Mouse (Mus musculus) lung, adult 10 weeks (tissue): ENCODE results near the gene Tbc1d10b. TPM values are rescaled to one million over a fixed set of nuclear protein-coding genes. Genes with fewer than 3 reads are reported as not detected.

Experiments used
- polyA plus RNA-seq: library from polyadenylated mRNA; stranded (reverse); fragments of 350-450 nt; fragmentation: Illumina TruSeq; extraction: RNeasy Lipid Tissue Mini Kit (QIAGEN cat#74804); gene quantifications from one replicate; pipeline ENCODE4 v1.2.3, GENCODE M21; 2014; ENCODE audit warnings: low read depth, low replicate concordance; ENCODE audit not compliant: insufficient read depth

The Tbc1d10b gene
- 16.9 TPM for polyA plus RNA-seq

GRCm38 (mm10) chr7:127208295-127208552 is at the start of gene Tbc1d10b:
Gene Tbc1d10b, minus strand, starts transcription at chr7:127208468.

DNA sequence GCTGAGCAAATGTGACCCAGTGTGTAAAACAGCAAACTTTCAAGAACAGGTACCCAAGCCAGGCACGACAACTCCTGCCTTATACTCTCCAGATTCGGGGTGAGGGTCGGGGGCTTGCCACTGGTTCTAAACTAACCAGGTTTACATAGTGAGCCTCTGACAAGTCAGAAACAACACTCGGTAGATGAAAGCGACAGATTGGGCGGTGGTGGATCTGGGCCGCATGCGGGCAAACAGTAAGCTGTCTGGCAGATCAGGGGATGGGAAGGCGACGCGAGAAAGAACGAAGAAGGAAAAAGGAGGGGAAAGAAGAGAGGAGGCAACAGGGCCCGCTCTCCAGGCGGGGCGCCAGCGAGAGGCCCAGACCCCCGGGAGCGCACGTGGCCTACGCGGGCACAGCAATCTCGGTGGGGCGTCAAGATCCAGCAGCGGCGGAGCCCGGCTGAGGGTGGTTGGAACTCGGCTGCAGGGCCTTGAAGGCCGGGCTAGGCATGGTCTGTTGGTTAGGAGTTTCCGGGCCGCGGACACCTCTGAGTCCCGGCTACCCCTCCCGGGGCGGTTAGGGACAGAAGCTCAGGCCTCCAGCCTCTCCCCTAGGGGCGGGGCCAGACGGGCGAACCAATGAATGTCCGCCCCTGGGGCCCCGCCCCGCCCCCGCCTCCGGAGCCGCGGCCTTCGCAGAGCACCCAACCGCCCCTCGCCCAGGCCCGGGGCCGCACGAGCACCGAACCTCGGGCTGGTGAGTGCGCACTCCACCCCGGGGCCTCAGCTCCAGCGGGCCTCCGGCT is 35.8 kb upstream of the Tbc1d10b start, which contains the start of gene Zfp771:
Zfp771 (plus strand) TSS at position 405 of the 788 bp plus-strand sequence.

DNA sequence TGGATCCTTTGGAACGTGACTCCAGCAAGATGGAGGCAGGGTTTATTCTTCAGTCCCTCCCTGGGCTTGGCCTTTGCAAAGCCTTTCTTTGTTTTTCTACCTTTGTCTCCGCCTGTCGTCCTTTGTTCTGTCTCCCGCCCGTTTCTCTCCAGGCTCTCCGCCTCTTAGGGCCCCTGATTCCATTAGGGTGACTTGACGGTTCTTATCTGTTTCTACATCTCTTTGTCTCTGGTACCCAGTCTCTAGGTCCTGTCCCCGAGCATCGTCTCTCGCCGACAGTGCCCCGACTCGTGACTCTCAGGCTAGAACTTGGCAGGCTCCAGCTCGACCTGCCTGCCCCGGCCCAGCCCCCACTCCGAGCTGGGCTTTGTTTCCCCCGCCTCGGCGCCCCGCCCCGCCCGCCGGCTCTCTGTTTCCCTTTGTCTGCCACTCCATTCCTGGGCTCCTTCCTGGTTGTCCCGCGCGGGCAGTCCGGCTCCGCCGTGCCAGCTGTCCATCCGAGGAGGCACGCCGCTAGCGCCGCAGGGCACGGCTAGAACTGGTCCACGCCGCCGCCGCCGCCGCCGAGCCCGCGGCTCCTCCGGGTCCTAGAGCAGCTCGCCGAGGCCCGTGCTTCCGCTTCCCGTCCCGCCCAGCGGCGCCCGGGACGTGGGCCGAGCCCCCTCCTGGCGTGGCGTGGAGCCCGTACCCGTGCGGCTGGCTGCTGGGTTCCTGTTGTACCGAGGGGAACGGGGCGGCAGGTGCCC is 24.5 kb upstream of the Tbc1d10b start, which contains the start of the genes Zfp553 and Sept1:
Zfp553 (plus strand) TSS at position 440 of the 746 bp plus-strand sequence.
Sept1 (minus strand) TSS at position 509 of the 746 bp plus-strand sequence.

DNA sequence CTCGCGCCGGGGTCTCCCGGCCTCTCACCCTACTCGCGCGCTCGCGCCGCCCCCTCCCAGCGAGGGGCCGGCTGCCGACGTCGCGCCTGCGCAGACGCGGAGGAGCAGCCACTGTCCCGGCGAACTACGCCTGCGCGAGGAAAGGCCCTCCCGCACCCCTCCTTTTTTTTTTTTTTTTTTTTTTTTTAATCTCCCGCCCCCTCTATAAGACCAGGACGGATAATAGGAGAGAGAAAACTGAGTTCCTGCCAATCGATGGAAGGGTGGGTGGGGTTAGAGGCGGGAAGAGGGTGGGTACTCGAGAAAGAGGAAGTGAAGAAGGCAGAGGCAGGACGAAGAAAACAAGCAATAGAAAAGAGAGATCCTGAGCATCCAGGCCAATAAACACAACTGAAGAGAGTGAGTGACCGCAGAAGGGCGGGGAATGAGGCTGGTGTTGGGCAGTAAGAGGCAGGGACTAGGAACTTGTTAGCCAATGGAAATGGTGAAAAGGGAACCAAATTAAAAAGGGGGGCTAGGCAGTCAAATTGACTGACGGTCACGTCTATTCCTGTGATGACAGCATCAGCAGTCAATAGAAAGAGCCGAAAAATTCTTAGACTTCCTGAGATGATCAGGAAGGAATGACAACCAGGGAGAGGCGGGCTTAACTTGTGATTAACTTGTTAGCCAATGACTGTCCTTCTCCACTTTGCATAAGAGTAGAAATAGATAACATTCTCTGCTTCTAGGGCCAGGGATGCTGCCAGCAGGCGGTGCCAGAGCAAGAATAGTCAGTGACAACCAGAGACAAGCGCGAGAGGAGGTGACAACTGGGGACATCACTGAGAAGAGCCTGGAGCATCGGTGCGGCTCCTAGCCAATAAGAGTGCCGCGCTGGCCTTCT is 528 bp upstream of the Tbc1d10b start, which contains the start of gene Mylpf:
Mylpf (plus strand) TSS at position 338 of the 886 bp plus-strand sequence.

GRCm38 (mm10) chr7:127195544-127196295 is 12.5 kb downstream of the Tbc1d10b start, which contains the start of gene Cd2bp2:
Gene Cd2bp2, minus strand, starts transcription at chr7:127196050.

Other genes with a start within 250 kb of the Tbc1d10b start
- gene Cdipt, start 232.6 kb downstream of the Tbc1d10b start, polyA plus RNA-seq, result 102 TPM
- gene Cdiptos, start 232.4 kb downstream of the Tbc1d10b start, polyA plus RNA-seq, result 4.1 TPM
- gene Mvp, start 193.8 kb downstream of the Tbc1d10b start, polyA plus RNA-seq, result 46.3 TPM
- not detected for gene Pagr1b, start 192.0 kb downstream of the Tbc1d10b start, polyA plus RNA-seq
- 10.9 TPM for gene Pagr1a, start 191.1 kb downstream of the Tbc1d10b start, polyA plus RNA-seq
- 24.7 TPM for gene Gm42742, start 187.4 kb downstream of the Tbc1d10b start, polyA plus RNA-seq
- 0.74 TPM for gene Prrt2, start 187.3 kb downstream of the Tbc1d10b start, polyA plus RNA-seq
- 57.2 TPM for gene Maz, start 181.4 kb downstream of the Tbc1d10b start, polyA plus RNA-seq
- 0.95 TPM for gene Kif22, start 166.0 kb downstream of the Tbc1d10b start, polyA plus RNA-seq
- not detected for gene Zg16, start 121.1 kb downstream of the Tbc1d10b start, polyA plus RNA-seq
- gene AI467606, start 117.1 kb downstream of the Tbc1d10b start, polyA plus RNA-seq, result 23.2 TPM
- gene Qprt, start 86.2 kb downstream of the Tbc1d10b start, polyA plus RNA-seq, result 0.22 TPM
- 10.0 TPM for gene Spn, start 70.6 kb downstream of the Tbc1d10b start, polyA plus RNA-seq
- 33.6 TPM for gene Cd2bp2, start 12.4 kb downstream of the Tbc1d10b start, polyA plus RNA-seq
- gene Mylpf, start 422 bp upstream of the Tbc1d10b start, polyA plus RNA-seq, result 4.2 TPM
- 5.6 TPM for gene Zfp553, start 24.6 kb upstream of the Tbc1d10b start, polyA plus RNA-seq
- 23.5 TPM for gene Sept1, start 24.7 kb upstream of the Tbc1d10b start, polyA plus RNA-seq
- 10.4 TPM for gene Zfp771, start 35.8 kb upstream of the Tbc1d10b start, polyA plus RNA-seq
- 29.4 TPM for gene Dctpp1, start 52.2 kb upstream of the Tbc1d10b start, polyA plus RNA-seq
- 23.5 TPM for gene Sephs2, start 65.6 kb upstream of the Tbc1d10b start, polyA plus RNA-seq
- gene Itgal, start 87.8 kb upstream of the Tbc1d10b start, polyA plus RNA-seq, result 12.3 TPM
- gene Zfp768, start 137.1 kb upstream of the Tbc1d10b start, polyA plus RNA-seq, result 12.4 TPM
- 6.3 TPM for gene Zfp747, start 167.6 kb upstream of the Tbc1d10b start, polyA plus RNA-seq
- gene 9130019O22Rik, start 178.7 kb upstream of the Tbc1d10b start, polyA plus RNA-seq, result 2.7 TPM
- 3.5 TPM for gene E430018J23Rik, start 185.2 kb upstream of the Tbc1d10b start, polyA plus RNA-seq
- 7.3 TPM for gene Zfp764, start 198.4 kb upstream of the Tbc1d10b start, polyA plus RNA-seq
- 11.8 TPM for gene Zfp688, start 213.6 kb upstream of the Tbc1d10b start, polyA plus RNA-seq
- 1.7 TPM for gene Zfp689, start 240.7 kb upstream of the Tbc1d10b start, polyA plus RNA-seq